Mouse (Mus musculus) liver, adult 2 months (tissue): Measurements from ENCODE around the gene Klhl41. TPM values are rescaled to one million over a fixed set of nuclear protein-coding genes. Genes with fewer than 3 reads are reported as not detected.

ENCODE experiments used
- DNase-seq: peaks from one replicate; pipeline ENCODE4 v3.0.0-alpha.2; 2011; ENCODE audit warnings: low read depth, low spot score; ENCODE audit errors: extremely low read depth
- H3K27ac ChIP-seq: fragments of 200-500 bp; replicated peaks from 2 replicates; pipeline ENCODE4 v1.5.1; 2012; ENCODE audit warnings: low read depth, mild to moderate bottlenecking, control low read depth, inconsistent platforms, low read length; ENCODE audit not compliant: insufficient read depth
- H3K27me3 ChIP-seq: fragments of 200-500 bp; 2 replicates; pipeline ENCODE4 v1.6.1; 2012; ENCODE audit warnings: mild to moderate bottlenecking, moderate library complexity, low read length, inconsistent platforms; ENCODE audit not compliant: control insufficient read depth, insufficient read depth
- H3K36me3 ChIP-seq: fragments of 200-500 bp; 2 replicates; pipeline ENCODE4 v1.6.1; 2012; ENCODE audit warnings: low read length, inconsistent platforms; ENCODE audit not compliant: control insufficient read depth, insufficient read depth
- H3K4me1 ChIP-seq: fragments of 200-500 bp; 2 replicates; pipeline ENCODE4 v1.6.1; 2011; ENCODE audit warnings: low read length; ENCODE audit not compliant: control insufficient read depth, insufficient read depth
- H3K4me3 ChIP-seq: fragments of 200-500 bp; 2 replicates; pipeline ENCODE4 v1.5.1; 2011; ENCODE audit warnings: low read depth, mild to moderate bottlenecking, control low read depth, low read length, moderate library complexity; ENCODE audit not compliant: insufficient read depth
- H3K79me2 ChIP-seq: fragments of 200-500 bp; 2 replicates; pipeline ENCODE4 v1.6.1; 2012; ENCODE audit warnings: inconsistent platforms, mild to moderate bottlenecking, low read length, moderate library complexity; ENCODE audit not compliant: control insufficient read depth, insufficient read depth
- H3K9ac ChIP-seq: fragments of 200-500 bp; 2 replicates; pipeline ENCODE4 v1.6.1; 2012; ENCODE audit warnings: low read depth, mild to moderate bottlenecking, control low read depth, inconsistent platforms, low read length
- CTCF ChIP-seq: fragments of 200-500 bp; IDR thresholded peaks from 2 replicates; pipeline ENCODE4 v1.5.1; 2011; ENCODE audit warnings: low read depth, low read length, control low read depth
- POLR2A ChIP-seq: fragments of 200-500 bp; IDR thresholded peaks from 2 replicates; pipeline ENCODE4 v1.6.1; 2011; ENCODE audit warnings: low read length, control low read depth; ENCODE audit not compliant: insufficient read depth; ENCODE audit errors: extremely low read depth
- WGBS: fragments of 180-500 bp; shearing (Covaris S2); methylation state at CpG from one replicate; pipeline ENCODE4 v1.1.7; 2018; 5-methylcytosine and 5-hydroxymethylcytosine counted together
- polyA plus RNA-seq: library from polyadenylated mRNA; depleted of rRNA; stranded (reverse); fragments of >200 nt; gene quantifications from 2 replicates; pipeline ENCODE4 v1.2.3, GENCODE M21; 2012; rRNA removed
- total RNA-seq: library from RNA; depleted of rRNA; stranded (reverse); fragments of >200 nt; gene quantifications from 2 replicates; pipeline ENCODE4 v1.2.3, GENCODE M21; 2014; rRNA removed

The Klhl41 gene
- total RNA-seq = 0.20 and 0.37 TPM in 2 replicates
- 0.02 and 0.06 TPM in 2 replicates for polyA plus RNA-seq

DNA sequence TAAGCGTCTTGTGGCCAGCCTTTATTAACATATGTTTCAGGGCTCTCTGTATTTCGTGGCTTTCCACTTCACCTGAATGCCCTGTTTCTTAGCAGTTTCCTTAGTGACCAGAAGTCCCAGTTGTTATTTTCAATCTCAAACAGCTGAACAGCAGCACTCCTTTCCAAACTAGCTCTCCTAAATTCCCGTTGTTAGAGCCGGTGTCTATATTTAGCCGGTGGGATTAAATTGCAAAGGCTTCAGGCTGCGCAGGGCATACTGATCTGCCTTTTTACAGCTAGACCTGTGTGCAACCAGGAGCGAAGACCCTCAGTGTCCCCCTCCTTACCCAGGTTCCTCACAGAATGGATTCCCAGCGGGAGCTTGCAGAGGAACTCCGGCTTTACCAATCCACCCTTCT, at the start of gene Klhl41:
TSS of gene Klhl41 (plus strand) at position 268 of the 400 bp plus-strand sequence.
- DNase-seq = no peak
- Histone ChIP-seq H3K4me1 (no peaks in the 10 kb centered on the region), H3K4me3 (no peak within 1 kb of the TSS), H3K79me2 (no peaks in the 10 kb centered on the region), H3K27ac (no peak within 1 kb of the TSS), H3K36me3 (peaks cover 4% of the 10 kb centered on the region; the same call in 1 of the 2 replicates), H3K9ac (no peak within 1 kb of the TSS), H3K27me3 (no peaks in the 10 kb centered on the region)
- TF ChIP-seq CTCF (no peak), POLR2A (no peak)
- 93% methylated on average over 9 of the region's 9 CpGs for WGBS

DNA sequence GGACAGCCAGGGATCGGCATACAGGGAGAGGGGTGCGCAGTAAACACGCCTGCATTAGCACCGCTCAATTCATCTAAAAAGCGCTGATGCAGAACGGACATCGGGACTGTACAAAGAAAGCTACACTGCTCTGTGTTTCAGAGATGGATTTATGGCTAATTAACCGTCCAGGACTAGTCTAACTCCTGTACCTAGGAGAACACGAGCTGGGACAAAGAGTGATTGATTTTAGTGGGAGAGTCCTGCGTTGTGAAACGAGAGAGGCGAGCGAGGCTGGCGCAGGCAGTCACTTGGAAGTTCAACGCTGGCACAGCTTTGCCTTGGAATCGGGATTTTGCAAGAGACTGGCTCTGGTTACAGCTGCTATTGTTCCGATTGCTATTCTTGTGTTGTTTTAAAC, 40.7 kb upstream of the Klhl41 start:
- 62% methylated on average over 17 of the region's 17 CpGs for WGBS
- no peak for TF ChIP-seq CTCF
- no peak for TF ChIP-seq POLR2A

DNA sequence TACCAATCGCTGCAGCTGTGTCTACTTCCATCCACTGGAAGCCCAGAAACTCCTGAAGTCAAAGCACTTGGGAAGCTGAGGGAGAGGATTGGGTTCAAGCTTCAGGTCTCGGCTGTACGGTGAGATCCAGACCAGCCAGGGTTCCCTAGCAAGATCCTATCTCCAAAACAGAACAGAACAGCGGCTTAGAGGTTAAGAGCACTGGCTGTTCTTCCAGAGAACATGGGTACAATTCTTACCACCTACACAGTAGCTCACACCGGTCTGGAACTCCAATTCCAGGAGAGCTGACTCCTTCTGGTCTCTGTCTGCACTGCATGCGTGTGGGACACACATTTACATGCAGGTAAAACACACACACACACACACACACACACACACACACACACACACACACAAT, 40.0 kb upstream of the Klhl41 start:
- no peaks in the 10 kb centered on the region for H3K36me3 ChIP-seq
- no peak overlapping the region for H3K9ac ChIP-seq
- WGBS = 87% methylated on average over 6 of the region's 6 CpGs
- H3K27me3 ChIP-seq = no peaks in the 10 kb centered on the region
- H3K4me1 ChIP-seq = no peaks in the 10 kb centered on the region
- no peak overlapping the region for H3K4me3 ChIP-seq
- H3K27ac ChIP-seq = no peak overlapping the region
- no peak for DNase-seq
- TF ChIP-seq CTCF = no peak
- TF ChIP-seq POLR2A = no peak
- H3K79me2 ChIP-seq = no peaks in the 10 kb centered on the region

More for the DNA sequence above, 40.7 kb upstream of the Klhl41 start:
- no peak overlapping the region for H3K4me3 ChIP-seq
- peak; percentile 74 for DNase-seq
- H3K4me1 ChIP-seq = no peaks in the 10 kb centered on the region
- H3K79me2 ChIP-seq = no peaks in the 10 kb centered on the region
- no peak overlapping the region for H3K27ac ChIP-seq
- H3K9ac ChIP-seq = no peak overlapping the region
- H3K36me3 ChIP-seq = no peaks in the 10 kb centered on the region
- no peaks in the 10 kb centered on the region for H3K27me3 ChIP-seq

DNA sequence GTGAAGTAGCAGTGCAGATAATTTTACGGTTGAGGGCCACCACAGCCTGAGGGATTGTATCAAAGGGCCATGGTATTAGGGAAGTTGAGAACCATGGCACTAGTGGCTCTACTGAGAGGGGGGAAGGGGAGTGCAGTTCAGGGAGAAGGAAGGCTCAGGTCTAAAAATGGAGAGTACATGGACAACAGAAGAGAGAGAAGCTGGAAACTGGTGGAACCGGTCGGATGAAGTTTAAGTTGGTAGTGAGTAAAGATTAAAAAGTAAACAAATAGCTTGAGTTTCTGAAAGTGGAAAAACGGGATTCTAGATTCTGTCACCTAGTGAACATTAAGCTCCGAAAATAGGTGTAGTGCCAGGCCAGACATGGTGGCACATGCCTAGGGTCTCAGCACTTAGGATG, 39.1 kb upstream of the Klhl41 start:
- Histone ChIP-seq H3K9ac (no peak overlapping the region), H3K36me3 (no peaks in the 10 kb centered on the region), H3K4me1 (no peaks in the 10 kb centered on the region), H3K27ac (no peak overlapping the region), H3K27me3 (no peaks in the 10 kb centered on the region), H3K79me2 (no peaks in the 10 kb centered on the region), H3K4me3 (no peak overlapping the region)
- TF ChIP-seq CTCF (no peak), POLR2A (no peak)
- DNase-seq = no peak
- WGBS = 93% methylated on average over 5 of the region's 5 CpGs

DNA sequence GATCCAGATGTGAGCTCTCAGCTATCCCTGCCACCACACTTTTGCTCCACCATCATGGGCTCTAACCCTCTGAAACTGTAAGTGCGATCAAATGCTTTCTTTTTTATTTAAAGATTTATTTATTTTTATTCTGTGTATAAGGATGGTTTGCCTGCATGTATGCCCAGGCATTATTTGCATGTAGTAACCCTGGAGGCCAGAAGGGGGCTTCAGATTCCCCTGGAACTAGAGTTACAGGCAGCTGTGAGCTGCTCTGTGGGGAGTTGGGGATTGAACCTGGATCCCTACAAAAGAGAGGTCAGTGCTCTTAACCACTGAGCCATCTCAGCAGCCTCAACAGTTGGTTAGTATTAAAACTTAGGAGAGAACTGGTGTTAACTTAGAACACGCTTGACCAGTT, 38.5 kb upstream of the Klhl41 start:
- H3K27me3 ChIP-seq = no peaks in the 10 kb centered on the region

DNA sequence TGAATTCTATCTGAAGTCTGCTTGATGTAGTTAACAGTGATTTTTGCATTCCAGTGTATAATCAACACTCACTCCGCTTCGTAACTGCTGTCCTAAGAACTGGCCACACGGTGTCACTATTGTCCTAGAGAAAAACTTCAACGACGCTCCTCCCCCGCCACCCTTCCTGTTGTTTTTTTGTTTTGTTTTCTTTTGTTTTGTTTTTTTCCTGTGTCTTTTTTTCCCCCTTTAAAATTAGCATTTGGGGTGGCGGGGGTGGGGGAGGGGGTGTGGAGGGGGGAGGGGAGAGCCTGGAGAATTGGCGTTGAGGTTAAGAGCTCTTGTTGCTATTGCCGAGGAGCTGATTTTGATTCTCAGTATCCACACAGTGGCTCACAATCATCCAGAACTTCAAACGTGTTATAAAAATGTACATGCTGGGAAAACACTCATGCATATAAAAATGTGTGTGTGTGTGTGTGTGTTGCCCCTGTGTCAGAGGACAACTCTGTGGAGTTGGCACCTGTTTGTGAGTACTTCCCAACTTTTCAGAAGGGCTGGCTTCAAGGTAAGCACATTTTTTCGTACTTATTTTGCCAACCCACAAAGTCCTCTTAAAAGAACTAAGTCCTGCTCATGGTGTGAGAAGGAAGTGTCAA, 34.7 kb upstream of the Klhl41 start:
- WGBS = 6% methylated on average over 11 of the region's 11 CpGs
- no peaks in the 10 kb centered on the region for H3K79me2 ChIP-seq
- no peaks in the 10 kb centered on the region for H3K27me3 ChIP-seq
- TF ChIP-seq POLR2A (no peak), CTCF (peak; percentile 50)
- H3K27ac ChIP-seq = no peak overlapping the region
- H3K9ac ChIP-seq = no peak overlapping the region
- H3K4me3 ChIP-seq = peak overlapping the region; percentile 44; the same call in 1 of the 2 replicates
- H3K36me3 ChIP-seq = no peaks in the 10 kb centered on the region
- H3K4me1 ChIP-seq = no peaks in the 10 kb centered on the region
- peak; percentile 52 for DNase-seq

More for the DNA sequence above, 38.5 kb upstream of the Klhl41 start:
- no peaks in the 10 kb centered on the region for H3K36me3 ChIP-seq
- no peak overlapping the region for H3K9ac ChIP-seq
- TF ChIP-seq POLR2A = no peak
- no peak; the same call in 1 of the 2 replicates for TF ChIP-seq CTCF
- no peaks in the 10 kb centered on the region for H3K79me2 ChIP-seq
- no peak overlapping the region for H3K4me3 ChIP-seq
- 93% methylated on average over 2 of the region's 2 CpGs for WGBS
- no peak overlapping the region for H3K27ac ChIP-seq
- no peak for DNase-seq
- H3K4me1 ChIP-seq = no peaks in the 10 kb centered on the region
